Mouse (Mus musculus): ENCODE measurements at regions not wholly inside any gene's neighbourhood (a gene's known extent, or its start where the extent isn't known, plus 50 kb on each side); places are given as distances from the start of the nearest gene placed in this dataset.

DNA sequence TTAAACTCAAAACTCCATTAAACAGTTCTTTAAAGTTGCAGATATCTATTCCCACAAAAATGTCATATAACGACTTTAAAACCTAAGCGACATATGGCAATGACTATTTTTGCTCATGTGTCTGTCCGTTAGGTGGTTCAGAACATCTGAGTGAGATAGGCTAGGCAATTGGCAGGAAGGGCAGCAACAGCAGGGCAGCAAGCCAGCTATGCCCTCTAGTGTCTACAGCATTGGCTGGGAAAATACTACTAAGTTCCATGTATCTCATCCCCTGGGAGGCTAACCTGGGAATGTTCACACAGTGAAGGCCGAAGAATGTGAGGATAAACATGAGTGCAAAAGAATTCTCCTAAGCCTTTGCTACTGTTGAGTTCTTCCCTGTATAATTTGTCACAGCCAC lies 410.0 kb upstream of the Pkn2 start:
- Histone ChIP-seq H3K36me3 (ENCODE audit: insufficient read depth, low read length) (no peaks in the 10 kb centered on the region), H3K27me3 (ENCODE audit: insufficient read depth, low read length) (no peaks in the 10 kb centered on the region), H3K9me3 (ENCODE audit: low read length) (no peaks in the 10 kb centered on the region), H3K4me1 (replicated peaks; ENCODE audit: low read depth, low read length) (no peaks in the 10 kb centered on the region), H3K4me3 (replicated peaks; ENCODE audit: low read length) (no peak overlapping the region)
- TF ChIP-seq NANOG (IDR thresholded peaks at IDR 0.05; ENCODE audit: borderline replicate concordance, low read length), result no peak
- TF ChIP-seq POU5F1 (IDR thresholded peaks at IDR 0.05; ENCODE audit: borderline replicate concordance, low read length), result no peak
- no peak for TF ChIP-seq CTCF (conservative IDR thresholded peaks at IDR 0.05; ENCODE audit: low read length)

DNA sequence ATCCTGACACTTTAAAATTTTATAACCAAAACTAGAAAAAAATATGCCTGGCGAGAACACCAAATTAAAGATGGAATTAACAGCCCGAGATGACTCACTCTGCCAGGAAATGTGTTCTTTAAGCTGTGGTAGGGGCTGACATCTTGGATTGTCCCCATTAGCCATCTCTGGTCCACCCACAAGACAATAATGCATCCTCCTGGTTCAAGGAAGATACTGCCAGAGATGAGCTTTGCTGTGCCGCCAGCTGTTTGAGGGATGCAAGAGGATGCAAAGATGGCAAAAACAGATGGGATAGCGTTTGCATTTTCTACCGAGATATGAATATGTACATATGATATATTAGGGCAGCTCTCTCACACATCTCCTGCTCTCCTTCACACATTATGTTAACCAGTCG lies 382.3 kb upstream of the Pkn2 start:
- Histone ChIP-seq H3K36me3 (ENCODE audit: insufficient read depth, low read length) (no peaks in the 10 kb centered on the region), H3K4me3 (replicated peaks; ENCODE audit: low read length) (no peak overlapping the region), H3K9me3 (ENCODE audit: low read length) (no peaks in the 10 kb centered on the region), H3K4me1 (replicated peaks; ENCODE audit: low read depth, low read length) (no peaks in the 10 kb centered on the region), H3K27me3 (ENCODE audit: insufficient read depth, low read length) (no peaks in the 10 kb centered on the region)
- TF ChIP-seq NANOG (IDR thresholded peaks at IDR 0.05; ENCODE audit: borderline replicate concordance, low read length) (no peak), CTCF (conservative IDR thresholded peaks at IDR 0.05; ENCODE audit: low read length) (no peak), POU5F1 (IDR thresholded peaks at IDR 0.05; ENCODE audit: borderline replicate concordance, low read length) (no peak)

DNA sequence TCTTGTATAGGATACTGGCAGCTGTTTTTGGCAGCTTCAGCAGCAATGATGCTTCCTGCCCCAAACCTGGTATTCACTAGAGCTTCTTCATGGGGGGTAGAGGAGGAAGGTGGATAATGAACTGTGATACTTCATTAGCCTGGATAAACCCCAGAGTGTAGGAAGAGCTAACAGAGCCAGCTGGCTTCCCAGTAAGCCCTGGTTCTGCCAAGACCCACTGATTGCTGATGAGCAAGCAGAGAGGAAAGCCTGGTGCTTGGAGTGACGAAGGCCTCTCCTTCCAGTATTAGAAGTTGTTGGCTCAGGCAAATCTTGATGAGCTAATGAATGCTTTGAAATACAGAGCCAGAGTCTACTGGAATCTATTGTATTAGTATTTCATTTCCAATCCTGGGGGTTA lies 370.8 kb upstream of the Pkn2 start:
- H3K4me3 ChIP-seq (replicated peaks; ENCODE audit: low read length), result no peak overlapping the region
- no peaks in the 10 kb centered on the region for H3K9me3 ChIP-seq (ENCODE audit: low read length)
- no peaks in the 10 kb centered on the region for H3K36me3 ChIP-seq (ENCODE audit: insufficient read depth, low read length)
- H3K27me3 ChIP-seq (ENCODE audit: insufficient read depth, low read length), result no peaks in the 10 kb centered on the region
- no peaks in the 10 kb centered on the region for H3K4me1 ChIP-seq (replicated peaks; ENCODE audit: low read depth, low read length)
- TF ChIP-seq NANOG (IDR thresholded peaks at IDR 0.05; ENCODE audit: borderline replicate concordance, low read length), result no peak

GRCm38 (mm10) chr3:143252008-143252407 lies 370.2 kb upstream of the Pkn2 start:
- H3K36me3 ChIP-seq (ENCODE audit: insufficient read depth, low read length), result no peaks in the 10 kb centered on the region
- no peaks in the 10 kb centered on the region for H3K27me3 ChIP-seq (ENCODE audit: insufficient read depth, low read length)
- TF ChIP-seq POU5F1 (IDR thresholded peaks at IDR 0.05; ENCODE audit: borderline replicate concordance, low read length) (no peak), NANOG (IDR thresholded peaks at IDR 0.05; ENCODE audit: borderline replicate concordance, low read length) (no peak), CTCF (conservative IDR thresholded peaks at IDR 0.05; ENCODE audit: low read length) (no peak)
- no peak overlapping the region for H3K4me3 ChIP-seq (replicated peaks; ENCODE audit: low read length)
- no peaks in the 10 kb centered on the region for H3K4me1 ChIP-seq (replicated peaks; ENCODE audit: low read depth, low read length)
- H3K9me3 ChIP-seq (ENCODE audit: low read length), result no peaks in the 10 kb centered on the region

DNA sequence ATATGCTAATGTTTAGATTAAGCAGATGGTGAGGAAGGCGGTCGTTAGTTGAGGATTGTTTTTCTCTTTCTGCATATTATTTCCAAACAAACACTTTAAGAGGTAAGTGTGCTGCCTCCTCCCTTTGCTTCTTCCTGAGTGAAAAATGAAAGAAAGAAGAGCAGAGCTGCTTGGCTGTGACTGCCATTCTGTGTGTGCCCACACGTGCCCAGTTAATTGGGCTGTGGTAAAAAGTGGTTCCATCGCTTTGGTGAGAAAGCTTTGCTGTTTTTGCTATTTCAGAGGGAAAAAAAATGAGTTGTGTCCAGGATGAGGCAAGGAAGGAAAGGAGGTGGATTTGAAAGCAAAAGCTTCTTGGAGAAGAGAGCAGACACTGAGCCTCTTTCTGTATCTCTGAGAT lies 360.9 kb upstream of the Pkn2 start:
- Histone ChIP-seq H3K4me3 (replicated peaks; ENCODE audit: low read length) (no peak overlapping the region), H3K27me3 (ENCODE audit: insufficient read depth, low read length) (no peaks in the 10 kb centered on the region), H3K9me3 (ENCODE audit: low read length) (no peaks in the 10 kb centered on the region), H3K4me1 (replicated peaks; ENCODE audit: low read depth, low read length) (no peaks in the 10 kb centered on the region), H3K36me3 (ENCODE audit: insufficient read depth, low read length) (no peaks in the 10 kb centered on the region)
- TF ChIP-seq POU5F1 (IDR thresholded peaks at IDR 0.05; ENCODE audit: borderline replicate concordance, low read length) (no peak), NANOG (IDR thresholded peaks at IDR 0.05; ENCODE audit: borderline replicate concordance, low read length) (no peak), CTCF (conservative IDR thresholded peaks at IDR 0.05; ENCODE audit: low read length) (no peak)

DNA sequence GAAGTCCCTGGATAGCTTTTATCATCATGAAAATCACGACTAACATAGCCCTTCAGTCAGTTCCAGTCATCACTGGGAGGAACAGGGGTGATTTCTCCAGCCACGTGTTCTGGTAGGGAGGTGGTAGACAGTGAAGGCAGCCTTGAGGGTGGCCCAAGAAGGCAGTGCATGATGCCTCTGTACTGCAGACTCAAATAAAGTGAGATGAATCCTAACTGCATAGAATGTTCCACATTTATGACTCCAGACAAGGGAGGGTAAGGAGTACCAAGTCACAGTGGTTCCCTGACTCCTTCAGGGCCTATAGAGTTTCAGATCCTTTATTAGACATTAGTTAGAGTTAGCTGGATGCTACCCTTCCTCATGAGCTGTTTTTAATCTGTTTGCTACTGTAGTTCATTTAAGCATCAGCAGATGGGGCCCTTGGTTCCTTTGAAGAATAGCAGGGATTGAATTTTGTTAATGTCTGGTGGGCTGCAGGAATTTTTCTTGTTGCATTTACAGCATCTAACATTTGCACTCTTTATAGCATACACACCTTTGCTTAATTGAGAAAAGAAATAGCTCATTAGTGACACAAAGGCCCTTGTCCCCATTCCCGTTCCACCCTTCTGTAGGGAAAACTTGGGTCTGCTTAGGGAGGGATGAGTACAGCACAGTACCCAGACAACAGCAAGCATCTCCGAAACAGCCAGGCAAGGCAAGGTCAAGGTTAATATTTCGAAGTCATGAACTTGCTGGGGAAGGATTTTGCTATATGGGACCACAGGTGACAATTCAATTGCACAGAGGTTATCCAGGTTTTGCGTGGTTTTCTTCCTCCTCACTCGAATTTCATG lies 359.0 kb upstream of the Pkn2 start:
- Histone ChIP-seq H3K36me3 (ENCODE audit: insufficient read depth, low read length) (no peaks in the 10 kb centered on the region), H3K4me1 (replicated peaks; ENCODE audit: low read depth, low read length) (no peaks in the 10 kb centered on the region), H3K4me3 (replicated peaks; ENCODE audit: low read length) (no peak overlapping the region), H3K9me3 (ENCODE audit: low read length) (no peaks in the 10 kb centered on the region), H3K27me3 (ENCODE audit: insufficient read depth, low read length) (no peaks in the 10 kb centered on the region)
- TF ChIP-seq NANOG (IDR thresholded peaks at IDR 0.05; ENCODE audit: borderline replicate concordance, low read length) (no peak), CTCF (conservative IDR thresholded peaks at IDR 0.05; ENCODE audit: low read length) (no peak), POU5F1 (IDR thresholded peaks at IDR 0.05; ENCODE audit: borderline replicate concordance, low read length) (no peak)

DNA sequence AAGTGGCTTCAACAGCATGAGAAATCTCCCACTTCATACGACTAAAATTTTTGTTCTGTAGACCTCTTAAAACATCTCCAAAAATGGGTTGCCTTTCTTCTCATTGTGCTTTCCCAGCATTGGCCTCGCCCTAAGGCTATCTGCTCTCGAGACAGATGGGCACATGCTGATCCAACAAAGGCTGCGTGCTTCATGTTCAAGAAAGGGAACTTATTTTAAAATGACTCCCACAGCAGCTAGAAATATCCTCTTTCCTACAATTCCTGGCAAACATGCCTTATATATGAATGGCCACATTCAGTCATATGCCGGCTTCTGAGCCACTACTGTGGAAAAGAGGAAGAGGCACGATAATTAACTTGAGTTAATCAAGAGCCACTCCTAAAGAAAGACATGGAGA lies 356.7 kb upstream of the Pkn2 start:
- Histone ChIP-seq H3K9me3 (ENCODE audit: low read length) (no peaks in the 10 kb centered on the region), H3K36me3 (ENCODE audit: insufficient read depth, low read length) (no peaks in the 10 kb centered on the region), H3K4me3 (replicated peaks; ENCODE audit: low read length) (no peak overlapping the region), H3K4me1 (replicated peaks; ENCODE audit: low read depth, low read length) (no peaks in the 10 kb centered on the region), H3K27me3 (ENCODE audit: insufficient read depth, low read length) (no peaks in the 10 kb centered on the region)
- TF ChIP-seq NANOG (IDR thresholded peaks at IDR 0.05; ENCODE audit: borderline replicate concordance, low read length) (no peak), CTCF (conservative IDR thresholded peaks at IDR 0.05; ENCODE audit: low read length) (no peak), POU5F1 (IDR thresholded peaks at IDR 0.05; ENCODE audit: borderline replicate concordance, low read length) (no peak)

- Histone ChIP-seq H3K36me3 (ENCODE audit: insufficient read depth, low read length) (no peaks in the 10 kb centered on the region), H3K9me3 (ENCODE audit: low read length) (no peaks in the 10 kb centered on the region), H3K27me3 (ENCODE audit: insufficient read depth, low read length) (no peaks in the 10 kb centered on the region), H3K4me1 (replicated peaks; ENCODE audit: low read depth, low read length) (no peaks in the 10 kb centered on the region), H3K4me3 (replicated peaks; ENCODE audit: low read length) (no peak overlapping the region)
- no peak for TF ChIP-seq CTCF (conservative IDR thresholded peaks at IDR 0.05; ENCODE audit: low read length)
- no peak for TF ChIP-seq POU5F1 (IDR thresholded peaks at IDR 0.05; ENCODE audit: borderline replicate concordance, low read length)
- no peak for TF ChIP-seq NANOG (IDR thresholded peaks at IDR 0.05; ENCODE audit: borderline replicate concordance, low read length)
Observed at GRCm38 (mm10) chr3:143223999-143224729, 342.4 kb upstream of the Pkn2 start.
